Mouse (Mus musculus): ENCODE measurements around the gene Lyar. TPM values are rescaled to one million over a fixed set of nuclear protein-coding genes. Genes with fewer than 3 reads are reported as not detected.

The Lyar gene
- 10 to 100 TPM; 10.2 to 13.9 TPM for total RNA-seq (2021)
- long read RNA-seq, experiment 1, transcript Lyar-201 (9 exons, 1,563 nt): major isoform, 13 of 21 reads
- long read RNA-seq, experiment 1, partial matches to known transcripts: 0 of 21 reads
- long read RNA-seq, experiment 1, other reads (novel, unspliced or antisense): 8 of 21 reads
- long read RNA-seq, experiment 2, transcript Lyar-201 (9 exons, 1,563 nt): major isoform, 11 of 22 reads
- long read RNA-seq, experiment 2, partial matches to known transcripts: 2 of 22 reads
- long read RNA-seq, experiment 2, other reads (novel, unspliced or antisense): 9 of 22 reads

- intact Hi-C loops (cut with DNase I; ENCODE audit: low total_unique reads): no loop called here
- peak; percentile 94 for DNase-seq
Measured at GRCm38 (mm10) chr5:38220328-38220912, at the start of gene Lyar, which contains the start of gene Zbtb49. Gene Lyar, plus strand, starts transcription at chr5:38220470. Gene Zbtb49, minus strand, starts transcription at chr5:38220457.

- intact Hi-C loops (cut with DNase I; ENCODE audit: low total_unique reads): no loop called here
- no peak for DNase-seq
Measured at GRCm38 (mm10) chr5:38173766-38174165, 46.5 kb upstream of the Lyar start.

- intact Hi-C loops (cut with DNase I; ENCODE audit: low total_unique reads): no loop called here
- DNase-seq: no peak
Measured at GRCm38 (mm10) chr5:38174256-38174912, 45.9 kb upstream of the Lyar start.

- no peak for DNase-seq
- intact Hi-C loops (cut with DNase I; ENCODE audit: low total_unique reads): no loop called here
Measured at GRCm38 (mm10) chr5:38184688-38185285, 35.5 kb upstream of the Lyar start.

GRCm38 (mm10) chr5:38187006-38187405 lies 33.3 kb upstream of the Lyar start:
- intact Hi-C loops (cut with DNase I; ENCODE audit: low total_unique reads): no loop called here
- no peak for DNase-seq

- intact Hi-C loops (cut with DNase I; ENCODE audit: low total_unique reads): loop anchor here (5.0 kb wide), 1 partner anchor 89 kb away; no protein-coding TSS in a partner anchor
- DNase-seq: no peak
Measured at GRCm38 (mm10) chr5:38190907-38191306, 29.4 kb upstream of the Lyar start.

GRCm38 (mm10) chr5:38194946-38195345 lies 25.3 kb upstream of the Lyar start:
- intact Hi-C loops (cut with DNase I; ENCODE audit: low total_unique reads): loop anchor here (5.0 kb wide), 1 partner anchor 93 kb away; no protein-coding TSS in a partner anchor
- DNase-seq: no peak

- no peak for DNase-seq
- intact Hi-C loops (cut with DNase I; ENCODE audit: low total_unique reads): no loop called here
Measured at GRCm38 (mm10) chr5:38195941-38196340, 24.3 kb upstream of the Lyar start.

GRCm38 (mm10) chr5:38196821-38197481 lies 23.3 kb upstream of the Lyar start:
- intact Hi-C loops (cut with DNase I; ENCODE audit: low total_unique reads): no loop called here
- no peak for DNase-seq

- intact Hi-C loops (cut with DNase I; ENCODE audit: low total_unique reads): no loop called here
- peak; percentile 72 for DNase-seq
Measured at GRCm38 (mm10) chr5:38197482-38197823, 22.8 kb upstream of the Lyar start.

GRCm38 (mm10) chr5:38199686-38200085 lies 20.6 kb upstream of the Lyar start:
- no peak for DNase-seq
- intact Hi-C loops (cut with DNase I; ENCODE audit: low total_unique reads): no loop called here

- intact Hi-C loops (cut with DNase I; ENCODE audit: low total_unique reads): no loop called here
- no peak for DNase-seq
Measured at GRCm38 (mm10) chr5:38205303-38205726, 15.0 kb upstream of the Lyar start.

- intact Hi-C loops (cut with DNase I; ENCODE audit: low total_unique reads): no loop called here
Measured at GRCm38 (mm10) chr5:38208985-38209384, 11.3 kb upstream of the Lyar start.

GRCm38 (mm10) chr5:38211691-38212090 lies 8.6 kb upstream of the Lyar start:
- intact Hi-C loops (cut with DNase I; ENCODE audit: low total_unique reads): no loop called here
- DNase-seq: no peak

More at GRCm38 (mm10) chr5:38208985-38209384, 11.3 kb upstream of the Lyar start:
- DNase-seq: no peak

- intact Hi-C loops (cut with DNase I; ENCODE audit: low total_unique reads): no loop called here
- DNase-seq: no peak
Measured at GRCm38 (mm10) chr5:38213009-38213408, 7.3 kb upstream of the Lyar start.

- no peak for DNase-seq
- intact Hi-C loops (cut with DNase I; ENCODE audit: low total_unique reads): no loop called here
Measured at GRCm38 (mm10) chr5:38219771-38220307, 431 bp upstream of the Lyar start.

- intact Hi-C loops (cut with DNase I; ENCODE audit: low total_unique reads): no loop called here
- DNase-seq: peak; percentile 40
Measured at GRCm38 (mm10) chr5:38235422-38235821, 15.2 kb downstream of the Lyar start.

- intact Hi-C loops (cut with DNase I; ENCODE audit: low total_unique reads): no loop called here
- no peak for DNase-seq
Measured at GRCm38 (mm10) chr5:38236627-38237026, 16.4 kb downstream of the Lyar start.

GRCm38 (mm10) chr5:38240727-38241472 lies 20.6 kb downstream of the Lyar start:
- no peak for DNase-seq
- intact Hi-C loops (cut with DNase I; ENCODE audit: low total_unique reads): no loop called here
